Mouse (Mus musculus) liver, postnatal 0 days (tissue): ENCODE data around the gene Abcc9.

Experiments used
- CTCF ChIP-seq: sonication (generic); IDR thresholded peaks from 2 replicates; pipeline ENCODE4 v1.5.1; 2016; ENCODE audit warnings: antibody characterized with exemption, low read depth
- EP300 ChIP-seq: IDR thresholded peaks from 2 replicates; pipeline ENCODE4 v1.6.1; 2016; ENCODE audit warnings: antibody characterized with exemption, low read depth, mild to moderate bottlenecking

DNA sequence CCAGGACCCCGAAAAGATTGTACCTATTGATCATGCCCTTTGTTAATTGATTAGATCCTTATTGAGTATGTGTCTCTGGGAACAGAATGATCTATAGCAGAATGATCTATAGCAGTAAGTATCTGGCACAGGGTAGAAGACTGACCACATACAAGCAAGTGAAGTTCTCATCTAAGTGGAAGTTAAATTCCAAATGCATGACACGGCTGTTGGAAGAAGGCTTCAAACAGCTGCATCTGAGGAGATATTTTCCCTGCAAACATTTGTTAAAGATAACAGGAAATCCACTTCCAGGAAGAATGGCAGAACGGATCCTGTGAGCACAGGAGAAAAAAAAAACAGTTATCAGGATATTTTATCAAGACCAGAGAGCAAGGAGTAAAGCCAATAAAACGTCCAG is 158.5 kb downstream of the Abcc9 start:
- no peak for TF ChIP-seq EP300
- no peak for TF ChIP-seq CTCF
